Mouse (Mus musculus): ENCODE data around the gene Ltbp3. TPM values are rescaled to one million over a fixed set of nuclear protein-coding genes. Genes with fewer than 3 reads are reported as not detected.
"Not testable (repeated sequence)": the region's sequence is repeated elsewhere in the genome, so short reads cannot be mapped to it uniquely, and the experiment has no call there.

The Ltbp3 gene
- total RNA-seq, 2 experiments from 2014 or later = 23.8 to 23.9 TPM

DNA sequence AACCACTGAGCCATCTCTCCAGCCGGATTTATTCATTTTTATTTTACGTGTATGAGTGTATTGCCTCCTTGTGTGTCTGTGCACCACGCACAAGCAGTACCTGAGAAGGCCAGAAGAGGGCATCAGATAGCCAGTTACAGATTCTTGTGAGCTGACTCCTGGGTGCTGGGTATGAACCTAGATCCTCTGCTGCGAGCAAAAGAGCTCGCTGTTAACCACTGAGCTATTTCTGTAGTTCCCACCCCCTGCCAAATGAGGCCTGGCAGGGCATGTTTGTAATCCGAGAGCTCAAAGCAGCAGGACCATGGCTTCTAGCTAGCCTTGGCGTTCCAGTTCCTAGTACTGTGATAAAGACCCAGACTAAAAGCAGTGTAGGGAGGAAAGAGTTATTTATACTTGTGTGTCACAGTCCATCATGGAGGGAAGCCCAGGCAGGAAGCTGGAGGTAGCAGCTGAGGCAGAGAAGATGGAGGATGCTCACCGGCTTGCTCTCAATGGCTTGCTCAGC lies 46.5 kb downstream of the Ltbp3 start:
- intact Hi-C loops (cut with DNase I) = no loop called here
- DNase-seq = peak; percentile 88

- DNase-seq = no peak
- intact Hi-C loops (cut with DNase I) = no loop called here
Measured at GRCm38 (mm10) chr19:5787920-5788319, 47.2 kb downstream of the Ltbp3 start.

DNA sequence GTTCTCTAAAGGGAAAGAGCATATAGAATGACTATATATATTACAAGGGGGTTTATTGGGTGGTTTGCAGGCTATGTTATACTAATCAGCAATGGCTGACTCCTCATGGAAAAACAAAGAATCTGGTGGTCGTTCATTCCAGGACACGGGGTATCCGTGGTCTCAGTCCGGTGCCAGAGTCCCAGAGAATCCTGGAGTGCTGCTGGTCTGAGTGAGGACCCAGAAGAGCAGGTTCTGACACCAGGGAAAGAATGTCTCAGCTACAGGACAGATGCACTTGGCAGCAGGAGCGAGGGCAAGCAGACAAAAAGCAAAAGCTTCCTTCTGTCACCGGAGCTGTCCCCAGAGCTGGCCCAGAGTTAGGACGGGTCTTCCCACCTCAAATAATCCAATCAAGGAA lies 47.9 kb downstream of the Ltbp3 start:
- intact Hi-C loops (cut with DNase I) = no loop called here
- DNase-seq = no peak

- intact Hi-C loops (cut with DNase I) = no loop called here
- no peak for DNase-seq
Measured at GRCm38 (mm10) chr19:5789066-5789465, 48.4 kb downstream of the Ltbp3 start.

- DNase-seq = no peak
- intact Hi-C loops (cut with DNase I) = loop anchor here (5.0 kb wide), 1 partner anchor 86 kb away; the partner anchor contains the start of genes Frmd8 and Slc25a45
Measured at GRCm38 (mm10) chr19:5791329-5791728, 50.6 kb downstream of the Ltbp3 start.

DNA sequence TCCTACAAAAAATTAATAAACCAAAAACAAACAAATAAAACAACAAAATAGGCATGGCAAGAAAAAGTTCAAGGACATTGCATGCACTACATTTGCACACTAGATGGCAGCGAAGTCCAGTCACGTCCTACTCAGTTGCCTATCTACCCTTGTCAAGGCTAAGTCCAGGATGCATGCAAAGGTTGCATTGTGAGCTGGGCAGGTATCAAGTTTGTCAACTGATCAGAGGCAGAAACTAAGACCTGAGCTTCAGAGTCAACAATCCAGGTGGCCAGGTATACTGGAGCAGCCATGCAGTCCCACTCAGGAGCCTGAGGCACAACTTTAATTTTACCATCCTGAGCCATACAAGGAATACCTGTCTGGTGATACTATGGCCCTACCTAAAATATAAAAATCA lies 52.4 kb downstream of the Ltbp3 start:
- DNase-seq = peak; percentile 53

GRCm38 (mm10) chr19:5793917-5794770 lies 53.4 kb downstream of the Ltbp3 start:
- intact Hi-C loops (cut with DNase I) = loop anchor here (5.0 kb wide), 1 partner anchor 83 kb away; the partner anchor contains the start of genes Frmd8 and Slc25a45
- not testable (repeated sequence) for DNase-seq

More for the DNA sequence above, 52.4 kb downstream of the Ltbp3 start:
- intact Hi-C loops (cut with DNase I) = loop anchor here (5.0 kb wide), 1 partner anchor 84 kb away; the partner anchor contains the start of genes Frmd8 and Slc25a45

- intact Hi-C loops (cut with DNase I) = loop anchor here (5.0 kb wide), 1 partner anchor 82 kb away; the partner anchor contains the start of genes Frmd8 and Slc25a45
- no peak for DNase-seq
Measured at GRCm38 (mm10) chr19:5794771-5795576, 54.3 kb downstream of the Ltbp3 start.

DNA sequence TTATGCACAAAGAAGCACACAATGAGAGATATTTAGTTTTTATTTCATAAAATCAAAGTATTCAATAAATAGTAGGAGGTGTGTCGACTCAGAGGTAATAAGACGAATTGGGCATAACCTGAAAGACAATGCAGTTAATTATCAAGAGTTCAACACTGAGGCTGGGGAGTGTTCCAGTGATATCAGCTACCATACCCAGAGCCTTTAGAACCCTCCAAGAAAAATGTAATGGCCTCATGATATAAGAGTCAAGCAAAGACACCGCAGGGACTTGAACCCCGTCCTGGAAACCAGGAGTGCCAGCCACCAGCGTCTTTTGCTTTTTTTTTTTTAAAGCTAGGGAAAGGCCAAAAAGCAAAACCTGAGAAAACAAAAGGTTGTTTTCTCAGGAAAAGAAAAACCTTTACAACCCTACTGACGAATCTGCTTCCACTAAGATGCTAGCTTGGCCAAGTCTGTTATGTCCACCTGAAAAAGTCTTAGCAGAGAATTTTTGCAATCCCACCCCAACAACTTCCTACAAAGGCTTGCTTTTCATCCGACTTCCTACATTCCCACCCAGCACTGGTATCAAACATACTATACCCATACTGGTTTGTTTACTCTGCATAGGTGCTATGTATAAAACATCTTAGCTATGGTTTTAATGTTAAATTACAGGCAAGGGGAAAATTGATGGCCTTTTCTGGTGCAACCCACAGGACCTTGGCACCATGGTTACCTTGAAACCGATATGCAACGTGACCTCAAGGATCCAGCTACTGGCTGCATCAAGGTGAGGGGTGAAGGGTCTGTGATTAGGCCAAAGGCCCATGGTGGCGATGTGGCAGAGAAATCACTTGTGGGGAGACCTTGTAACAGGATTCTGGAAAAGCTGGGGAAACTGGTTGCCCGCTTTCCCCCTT lies 55.2 kb downstream of the Ltbp3 start:
- intact Hi-C loops (cut with DNase I) = no loop called here
- DNase-seq = no peak

- intact Hi-C loops (cut with DNase I) = no loop called here
- DNase-seq = no peak
Measured at GRCm38 (mm10) chr19:5796573-5797111, 55.9 kb downstream of the Ltbp3 start.

DNA sequence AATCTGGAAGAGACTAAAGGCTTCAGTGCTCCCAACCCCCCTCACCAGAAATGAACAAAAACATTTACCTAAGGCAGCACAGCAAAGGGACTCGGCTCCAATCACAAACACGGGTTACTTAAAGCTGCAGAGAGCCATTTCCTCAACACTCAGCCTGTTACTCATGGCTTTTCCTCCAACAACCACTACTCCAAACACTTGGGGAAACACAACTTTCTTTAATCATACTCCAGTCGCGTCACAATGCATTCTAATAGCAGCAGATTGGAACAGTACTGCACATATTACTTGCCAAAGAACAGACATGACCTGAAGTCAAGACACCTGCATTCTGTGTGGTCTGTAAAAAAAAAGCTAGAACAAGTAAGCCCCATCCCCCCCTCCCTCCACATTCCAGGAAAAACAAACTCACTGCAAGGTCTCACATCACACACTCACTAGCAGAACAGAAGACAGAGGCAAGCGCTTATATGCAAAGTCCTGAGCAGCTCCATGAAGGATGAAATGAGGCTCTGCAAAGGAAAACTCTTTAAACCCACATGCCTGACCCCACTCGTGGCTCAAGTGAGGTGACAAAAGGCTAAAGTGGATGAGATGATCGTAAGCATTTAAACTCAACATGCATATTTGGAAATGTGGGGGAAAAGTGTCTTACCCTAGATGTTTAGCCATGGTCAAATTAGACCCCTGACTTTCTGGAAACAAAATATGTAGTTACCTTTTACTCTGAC lies 56.8 kb downstream of the Ltbp3 start:
- DNase-seq = no peak
- intact Hi-C loops (cut with DNase I) = no loop called here

DNA sequence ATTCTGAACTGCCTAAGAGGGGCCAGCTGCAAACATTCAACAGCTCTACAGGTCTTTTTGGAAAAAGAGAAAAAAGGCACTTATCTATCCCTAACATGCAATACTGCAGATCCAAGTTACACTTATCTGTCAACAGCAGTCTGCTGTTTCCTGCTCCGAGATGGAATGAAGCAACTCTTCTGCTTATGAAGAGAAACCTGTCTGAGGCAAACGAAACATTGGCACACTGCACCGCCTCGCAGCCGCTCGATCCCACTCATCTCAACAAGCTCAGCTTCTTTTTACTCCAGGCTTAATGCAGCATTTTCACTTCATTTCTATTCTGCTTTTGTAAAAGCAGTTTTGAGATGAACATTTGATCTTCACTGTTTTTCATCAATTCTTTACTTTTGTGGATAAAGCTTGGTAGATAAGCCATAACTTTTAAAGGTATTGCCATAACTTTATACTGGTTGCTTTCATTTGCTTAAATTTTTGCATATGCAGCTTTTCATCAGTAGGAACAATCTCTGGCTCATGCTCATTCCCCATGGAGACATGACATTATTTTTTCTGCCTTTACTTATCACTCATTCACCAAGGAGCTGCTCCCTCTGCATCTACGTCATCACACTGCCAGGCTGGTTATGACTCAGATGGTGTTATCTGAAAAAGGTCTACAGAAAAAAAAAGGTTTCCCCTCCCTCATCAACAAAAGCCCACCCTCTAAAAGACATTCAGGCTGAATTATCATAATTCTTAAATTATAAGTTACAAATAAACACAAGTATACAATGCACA lies 58.2 kb downstream of the Ltbp3 start:
- intact Hi-C loops (cut with DNase I) = no loop called here
- no peak for DNase-seq

DNA sequence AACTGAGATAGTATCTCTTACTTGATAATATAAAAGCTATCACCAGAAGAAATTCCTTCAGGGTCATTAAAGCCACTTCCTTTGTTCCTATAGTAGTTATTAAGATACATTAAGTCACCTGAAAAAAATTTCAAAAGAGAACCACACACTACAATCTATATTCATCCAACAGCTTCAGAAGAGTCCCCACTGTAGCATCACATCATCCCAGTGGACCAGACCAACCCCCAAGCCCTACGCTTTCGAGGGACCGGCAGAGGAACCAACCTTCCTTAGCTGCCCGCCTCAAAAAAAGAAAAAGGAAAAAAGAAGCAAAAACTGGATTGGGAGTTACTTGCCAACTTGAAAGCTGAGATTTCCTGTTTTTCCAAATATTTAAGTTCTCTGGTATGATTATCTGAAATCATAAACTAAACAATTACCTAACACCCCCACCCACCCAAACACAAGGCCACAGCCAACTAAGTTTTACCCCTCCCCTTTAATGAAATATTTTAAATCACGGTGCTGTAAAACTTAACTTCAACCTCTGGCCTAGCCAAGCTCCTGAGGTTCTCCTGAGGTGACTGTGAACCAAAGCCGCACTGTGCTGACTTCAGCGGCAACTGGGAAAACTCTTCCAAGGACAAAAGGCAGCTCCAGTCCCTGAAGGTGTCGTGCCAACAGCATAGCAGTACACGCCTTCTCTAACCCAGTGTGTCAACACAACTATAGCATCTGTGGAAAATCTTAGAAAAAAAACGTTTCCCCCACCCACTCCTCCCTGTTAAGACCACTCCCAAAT lies 59.1 kb downstream of the Ltbp3 start:
- no peak for DNase-seq
- intact Hi-C loops (cut with DNase I) = no loop called here

- intact Hi-C loops (cut with DNase I) = no loop called here
- no peak for DNase-seq
Measured at GRCm38 (mm10) chr19:5800350-5800631, 59.6 kb downstream of the Ltbp3 start.

GRCm38 (mm10) chr19:5800632-5801431 lies 60.1 kb downstream of the Ltbp3 start:
- DNase-seq = no peak
- intact Hi-C loops (cut with DNase I) = no loop called here

GRCm38 (mm10) chr19:5801432-5801964 lies 60.8 kb downstream of the Ltbp3 start:
- intact Hi-C loops (cut with DNase I) = no loop called here
- DNase-seq = no peak

Measured in left cerebral cortex, postnatal 4 days (tissue).